Mouse (Mus musculus) testis, postnatal 10 days (tissue): Measurements from ENCODE around the gene Pmis2.
A peak's percentile ranks its signal among the peaks of the same experiment; 100 is the strongest.

ENCODE experiments used
- DNase-seq: peaks from one replicate; pipeline ENCODE4 v3.0.0; 2021; ENCODE audit warnings: low spot score

The Pmis2 gene

DNA sequence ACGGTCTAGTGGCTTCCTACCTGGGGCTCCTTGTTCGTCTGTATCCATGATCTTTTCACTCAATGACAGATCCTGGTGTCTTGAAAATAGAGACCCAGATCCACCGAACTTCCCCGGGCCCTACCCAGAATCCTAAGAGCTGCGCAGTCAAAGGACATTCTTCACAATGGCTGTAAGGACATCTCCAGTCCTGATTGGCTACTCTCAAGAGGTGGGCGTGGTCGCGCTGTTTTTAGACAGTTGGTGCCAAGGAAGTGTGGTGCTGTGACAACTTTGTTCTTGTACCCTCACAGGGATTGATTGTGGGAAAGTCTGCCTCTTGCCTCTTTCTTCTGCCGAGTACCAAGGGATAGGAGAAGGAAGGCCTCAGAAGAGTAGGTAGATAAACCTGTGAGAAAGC lies at the start of gene Pmis2:
TSS of gene Pmis2 (minus strand) at position 126 of the 400 bp plus-strand sequence.
- DNase-seq = no peak

DNA sequence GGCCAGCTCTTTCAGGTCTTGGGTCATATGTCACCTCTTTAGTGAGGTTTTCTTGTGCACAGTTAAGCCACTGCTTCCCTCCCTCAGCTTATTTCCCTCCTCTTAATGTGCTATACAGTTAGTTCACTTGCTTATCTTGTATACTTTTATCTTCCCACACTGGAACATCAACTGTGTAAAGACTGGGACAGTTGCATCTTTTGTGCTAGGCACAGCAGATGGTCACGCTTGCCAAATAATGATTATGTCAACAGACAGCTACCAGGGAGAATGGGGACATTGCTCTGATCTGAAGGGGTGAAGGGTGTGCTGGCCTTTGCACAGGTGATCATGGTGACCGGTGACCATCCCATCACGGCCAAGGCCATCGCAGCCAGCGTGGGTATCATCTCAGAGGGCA lies 48.3 kb upstream of the Pmis2 start:
- DNase-seq = no peak

DNA sequence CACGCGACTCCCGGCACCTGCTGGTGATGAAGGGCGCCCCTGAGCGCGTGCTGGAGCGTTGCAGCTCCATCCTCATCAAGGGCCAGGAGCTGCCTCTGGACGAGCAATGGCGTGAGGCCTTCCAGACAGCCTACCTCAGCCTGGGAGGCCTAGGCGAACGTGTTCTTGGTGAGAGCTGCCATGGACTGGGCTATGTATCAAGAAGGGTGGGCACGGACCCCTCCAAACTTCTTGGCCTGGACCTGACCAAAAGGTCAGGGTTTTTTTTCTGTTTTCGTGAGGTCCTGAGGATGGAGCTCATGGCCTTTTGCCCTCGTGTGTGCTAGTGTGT lies 46.3 kb upstream of the Pmis2 start:
- no peak for DNase-seq

DNA sequence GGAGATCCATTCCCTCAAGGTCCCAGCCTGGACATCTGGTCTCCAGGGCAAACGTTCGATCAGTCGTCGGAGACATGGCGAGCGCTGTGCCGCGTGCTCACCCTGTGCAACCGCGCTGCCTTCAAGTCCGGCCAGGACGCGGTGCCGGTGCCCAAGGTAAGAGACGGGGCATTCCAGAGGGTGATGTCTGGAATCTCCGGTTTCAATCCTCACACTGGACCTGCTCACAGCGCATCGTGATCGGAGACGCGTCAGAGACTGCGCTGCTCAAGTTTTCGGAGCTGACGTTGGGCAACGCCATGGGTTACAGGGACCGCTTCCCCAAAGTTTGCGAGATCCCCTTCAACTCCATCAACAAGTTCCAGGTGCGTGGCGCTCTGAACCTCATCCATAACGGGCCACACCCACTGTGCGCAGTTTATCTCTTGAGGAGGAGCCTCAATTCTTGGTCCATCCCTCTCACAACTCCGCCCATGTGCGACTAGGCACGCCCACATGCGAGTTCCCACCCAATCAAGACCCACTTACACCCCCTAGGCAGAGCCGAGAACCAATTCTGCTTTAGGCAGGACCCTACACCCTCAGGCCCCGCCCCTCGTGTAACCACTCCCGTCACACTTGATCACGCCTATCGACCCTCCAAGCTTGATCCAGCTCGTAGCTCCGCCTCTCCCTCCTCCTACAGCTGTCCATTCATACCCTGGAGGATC lies 45.8 kb upstream of the Pmis2 start:
- DNase-seq = peak; percentile 89

GRCm38 (mm10) chr7:30711942-30712341 lies 40.5 kb upstream of the Pmis2 start, which contains the start of gene Atp4a:
TSS of gene Atp4a (plus strand) at chr7:30712209.
- no peak for DNase-seq

GRCm38 (mm10) chr7:30707441-30707840 lies 36.0 kb upstream of the Pmis2 start:
- no peak for DNase-seq

DNA sequence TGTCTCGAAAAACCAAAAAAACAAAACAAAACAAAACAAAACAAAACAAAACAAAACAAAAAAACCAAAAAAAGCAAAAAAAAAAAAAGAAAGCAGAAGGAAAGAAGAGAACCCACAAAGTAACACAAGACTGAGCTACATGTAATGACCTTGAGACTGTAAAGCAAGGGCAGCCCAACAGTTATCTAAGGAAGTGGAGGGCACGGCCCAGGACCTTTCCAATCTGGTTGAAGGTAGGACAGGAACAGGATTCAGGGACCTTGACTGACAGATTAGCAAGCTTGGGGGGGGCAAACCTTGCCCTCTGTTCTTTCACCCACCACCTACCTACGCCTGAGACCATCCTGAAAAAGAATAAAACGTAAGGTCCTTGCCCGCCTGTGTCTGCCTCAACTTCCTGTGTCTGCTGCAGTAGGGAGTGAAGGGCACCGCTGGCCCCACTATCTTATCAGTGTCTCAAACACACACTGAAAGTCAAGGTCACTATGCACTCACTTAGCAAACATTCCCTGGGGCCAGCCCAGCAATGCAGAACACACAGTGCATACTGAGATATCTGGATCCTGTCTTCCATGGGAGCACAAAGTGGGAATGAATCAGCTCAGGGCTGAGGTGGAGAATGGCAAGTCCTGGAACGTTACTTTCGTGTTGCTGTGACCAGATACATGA lies 34.9 kb upstream of the Pmis2 start:
- DNase-seq = no peak

DNA sequence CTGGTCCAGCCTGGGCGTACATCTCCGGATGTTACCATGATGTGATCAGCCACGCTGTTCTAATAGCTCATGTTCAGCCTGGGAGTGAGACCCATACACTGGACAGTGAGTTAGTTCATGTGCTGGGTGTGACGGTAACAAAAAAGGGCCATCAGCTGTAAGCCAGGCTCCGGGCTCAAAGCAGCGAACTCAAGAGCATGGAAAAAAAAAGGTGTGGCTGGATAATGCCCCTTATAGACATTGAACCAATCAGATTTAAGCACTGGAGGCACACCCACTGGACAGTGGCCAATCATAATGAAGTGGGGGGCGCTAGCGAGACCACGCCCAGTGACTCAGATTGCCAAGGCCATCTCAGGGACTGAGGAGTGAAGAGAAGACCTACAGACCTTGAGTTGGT lies 27.2 kb upstream of the Pmis2 start, which contains the start of gene 2200002J24Rik:
TSS of gene 2200002J24Rik (plus strand) at position 338 of the 400 bp plus-strand sequence.
- peak; percentile 82 for DNase-seq

DNA sequence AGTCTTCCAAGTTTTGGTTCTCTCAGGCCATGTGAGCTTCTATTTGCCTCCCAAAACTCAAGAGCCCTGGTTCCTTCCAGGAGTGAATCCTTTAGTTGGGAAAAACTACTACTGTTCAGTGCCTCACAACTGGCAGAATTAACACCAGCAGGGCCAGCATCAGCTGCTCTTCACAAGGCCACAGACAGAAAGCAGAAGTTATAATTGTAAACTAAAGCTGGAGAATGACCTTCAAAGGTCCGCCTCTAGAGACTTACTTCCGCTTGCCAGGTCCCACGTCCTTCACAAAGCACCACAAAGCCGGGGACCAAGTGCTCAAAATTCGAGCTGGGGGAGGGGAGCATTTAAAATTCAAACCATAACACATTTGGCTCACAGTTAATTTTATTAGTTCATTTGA lies 26.7 kb upstream of the Pmis2 start:
- DNase-seq = no peak

DNA sequence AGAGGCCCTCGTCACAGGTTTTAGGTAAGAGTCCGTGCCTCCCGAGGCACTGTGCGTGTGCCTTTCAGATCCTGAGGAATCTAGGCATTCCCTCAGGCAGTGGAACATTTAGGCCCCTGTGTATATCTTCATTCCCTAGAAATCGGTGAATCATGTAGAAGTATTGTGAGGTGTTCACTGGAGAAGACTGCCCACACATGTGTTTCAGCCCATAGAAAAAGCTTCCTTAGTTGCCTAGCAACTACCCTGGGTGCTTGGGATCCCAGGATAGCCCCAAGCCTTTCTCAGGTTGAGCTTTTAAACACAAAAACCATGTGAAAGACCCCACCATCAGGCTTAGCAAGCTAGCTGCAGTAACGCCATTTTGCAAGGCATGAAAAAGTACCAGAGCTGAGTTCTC lies 16.9 kb upstream of the Pmis2 start:
- no peak for DNase-seq

- DNase-seq = no peak
These were observed 12.0 kb upstream of the Pmis2 start for GRCm38 (mm10) chr7:30683425-30683824.

DNA sequence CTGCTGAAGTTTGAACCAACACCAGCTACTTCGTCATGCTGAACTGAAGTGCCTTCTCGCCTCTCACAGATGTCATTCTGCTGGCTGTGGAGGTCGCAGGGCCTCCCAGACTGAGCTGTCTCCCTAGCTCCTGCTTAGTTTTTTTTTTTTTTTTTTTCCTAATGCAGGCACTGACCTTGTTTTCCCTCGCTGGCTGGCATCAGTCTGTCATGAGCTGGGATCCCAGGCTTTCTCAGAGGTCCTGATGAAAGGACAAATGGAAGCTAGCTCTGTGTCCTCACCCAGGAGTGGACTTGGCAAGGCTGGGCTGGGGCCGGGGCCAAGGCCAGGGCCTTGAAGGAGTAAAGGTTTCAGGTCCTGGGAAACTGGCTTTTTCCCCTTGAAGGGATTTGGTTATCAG lies 10.5 kb upstream of the Pmis2 start:
- peak; percentile 72 for DNase-seq

- DNase-seq = peak; percentile 68
These were observed 7.0 kb upstream of the Pmis2 start for GRCm38 (mm10) chr7:30678263-30678975.

DNA sequence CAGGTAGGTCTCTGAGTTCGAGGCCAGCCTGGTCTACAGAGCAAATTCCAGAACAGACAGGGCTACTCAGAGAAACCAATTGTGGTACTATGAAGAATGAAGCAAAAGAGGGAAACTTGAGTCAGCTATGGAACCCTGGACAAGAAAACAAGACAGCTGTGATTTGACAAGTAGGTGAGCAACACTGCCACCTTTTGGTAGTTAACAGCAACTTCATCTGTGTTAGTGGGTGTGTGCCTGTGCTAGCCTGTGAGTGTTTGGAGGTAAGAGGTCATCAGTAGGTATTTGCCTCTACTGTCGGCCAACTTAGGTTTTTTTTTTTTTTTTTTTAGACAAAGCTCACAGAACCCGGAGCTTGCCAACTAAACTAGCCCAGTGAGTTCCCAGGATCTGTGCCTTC lies 2.2 kb downstream of the Pmis2 start:
- no peak for DNase-seq

GRCm38 (mm10) chr7:30665321-30665720 lies 6.1 kb downstream of the Pmis2 start:
- no peak for DNase-seq

GRCm38 (mm10) chr7:30664529-30665200 lies 6.7 kb downstream of the Pmis2 start, which contains the start of gene Haus5:
TSS of gene Haus5 (minus strand) at chr7:30664994.
- peak; percentile 93 for DNase-seq

GRCm38 (mm10) chr7:30649591-30650540 lies 21.5 kb downstream of the Pmis2 start, which contains the start of gene Rbm42:
TSS of gene Rbm42 (minus strand) at chr7:30650317.
- peak; percentile 98 for DNase-seq

- no peak for DNase-seq
These were observed 32.3 kb downstream of the Pmis2 start for GRCm38 (mm10) chr7:30639083-30639482.

DNA sequence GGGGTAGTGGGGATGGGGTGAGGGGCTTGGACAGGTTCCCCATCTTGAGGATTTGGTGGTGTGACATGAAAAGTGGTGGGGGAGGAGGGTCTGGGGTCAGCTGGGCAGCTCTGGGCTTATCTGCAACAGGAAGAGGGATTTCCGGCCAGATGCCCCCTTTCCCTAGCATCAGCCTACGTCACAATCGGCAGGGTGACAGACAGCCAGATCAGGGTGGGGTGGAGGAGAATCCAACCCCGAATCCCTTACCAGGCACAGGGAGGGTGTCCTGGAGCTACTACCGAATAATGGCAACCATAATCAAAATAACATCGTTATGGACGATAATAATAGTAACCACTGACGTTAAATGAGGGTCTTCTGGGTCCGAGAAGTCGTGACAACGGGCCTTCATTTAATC lies 35.0 kb downstream of the Pmis2 start:
- DNase-seq = no peak

GRCm38 (mm10) chr7:30635752-30636151 lies 35.7 kb downstream of the Pmis2 start, which contains the start of gene Etv2:
TSS of gene Etv2 (minus strand) at chr7:30635852.
- no peak for DNase-seq

DNA sequence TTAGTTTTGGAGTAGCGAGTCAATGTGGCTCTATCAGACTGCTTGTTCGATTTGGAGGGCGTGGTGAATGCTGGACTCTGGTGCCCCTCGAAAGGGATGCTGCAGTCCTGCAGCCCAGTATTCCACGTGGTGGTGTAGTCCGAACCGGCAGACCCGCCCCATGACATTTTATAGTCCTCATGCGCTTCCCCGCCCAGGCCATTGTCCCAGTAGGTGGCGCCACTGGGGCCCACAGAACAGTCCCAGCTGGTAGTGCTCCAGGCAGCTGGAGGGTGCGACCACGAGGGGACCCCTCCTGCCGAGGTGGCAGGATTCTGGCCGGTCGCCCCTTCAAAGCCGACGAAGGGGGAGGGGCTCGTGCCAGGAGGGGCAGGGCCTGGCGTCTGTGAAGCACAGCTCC lies 36.8 kb downstream of the Pmis2 start:
- DNase-seq = peak; percentile 84
